In genomic region chr12:9833273-9833672, GRCm38 (mm10) we compare ENCODE assay signal across 13 mouse cellular contexts.
DNase-seq lines count a peak whose midpoint lies in the region; ATAC-seq and TF ChIP-seq lines count a peak whose summit lies in the region.
"Had no signal": no experiment of that assay in that cellular context is flagged by ENCODE, and none has a peak within 500 bp of the region (broad histone marks: within the 10 kb centered on the region; RNA-seq: fewer than 3 reads in every experiment).

No protein-coding gene starts in this region.

- no peak overlapping the region for H3K9ac ChIP-seq in intestine, postnatal 0 days (ENCODE audit: low read depth, low read length)
- H3K9ac ChIP-seq in intestine, embryonic 15.5 days = no peak overlapping the region
- H3K9ac ChIP-seq: limb, embryonic 13.5 days; lung, embryonic 15.5 days; neural tube, embryonic 13.5 days had no signal

- CTCF ChIA-PET in Patski (lab: Charles Lee) = no interaction called here

- ATAC-seq in intestine, postnatal 0 days = no peak
- no peak for ATAC-seq in intestine, embryonic 15.5 days
- no peak for ATAC-seq in megakaryocyte, adult 5-6 weeks (ENCODE audit: poor library complexity, severe bottlenecking)
- no peak for ATAC-seq in Patski
- ATAC-seq in megakaryocyte progenitor cell, adult 5-6 weeks (replicated peaks; ENCODE audit: poor library complexity) = 0 out of 2 replicates have a peak, but pooled peaks have one; percentile 34

- no peaks in the 10 kb centered on the region for H3K27me3 ChIP-seq in intestine, postnatal 0 days (replicated peaks; ENCODE audit: control insufficient read depth, insufficient read depth, low read length)
- no peaks in the 10 kb centered on the region for H3K27me3 ChIP-seq in intestine, embryonic 15.5 days (replicated peaks)
- no peaks in the 10 kb centered on the region for H3K27me3 ChIP-seq in megakaryocyte, embryonic 14.5 days (replicated peaks)
- H3K27me3 ChIP-seq in Patski = no peaks in the 10 kb centered on the region
- H3K27me3 ChIP-seq: limb, embryonic 13.5 days; lung, embryonic 15.5 days; neural tube, embryonic 13.5 days had no signal

- H3K4me2 ChIP-seq in intestine, postnatal 0 days (replicated peaks; ENCODE audit: low read depth) = no peak overlapping the region
- H3K4me2 ChIP-seq in intestine, embryonic 15.5 days (replicated peaks) = no peak overlapping the region
- H3K4me2 ChIP-seq: limb, embryonic 13.5 days; lung, embryonic 15.5 days; neural tube, embryonic 13.5 days had no signal

- no peaks in the 10 kb centered on the region for H3K9me3 ChIP-seq in intestine, postnatal 0 days (ENCODE audit: control insufficient read depth)
- H3K9me3 ChIP-seq in intestine, embryonic 15.5 days = no peaks in the 10 kb centered on the region
- peaks cover 7% of the 10 kb centered on the region; the same call in 1 of the 2 replicates for H3K9me3 ChIP-seq in megakaryocyte, embryonic 14.5 days
- H3K9me3 ChIP-seq: limb, embryonic 13.5 days; lung, embryonic 15.5 days; neural tube, embryonic 13.5 days had no signal

- peak; percentile 46 for TF ChIP-seq CTCF in intestine, postnatal 0 days (IDR thresholded peaks at IDR 0.05; ENCODE audit: low read depth)
- TF ChIP-seq CTCF in Patski (IDR thresholded peaks at IDR 0.05) = peak; percentile 50

- DNase-seq in Patski (ENCODE audit: low read depth, low spot score) = no peak
- DNase-seq in yolk sac, embryonic 10.5 days (ENCODE audit: low spot score) = no peak
- DNase-seq: adrenal gland, adult 8-10 months; midbrain, embryonic 14.5 days; right cerebral cortex, adult 18-20 months had no signal

- 59% methylated on average over 3 of the region's 3 CpGs for WGBS in intestine, postnatal 0 days
- WGBS in intestine, embryonic 15.5 days = 59% methylated on average over 3 of the region's 3 CpGs

- H3K36me3 ChIP-seq in intestine, postnatal 0 days (ENCODE audit: control insufficient read depth, insufficient read depth) = no peaks in the 10 kb centered on the region
- H3K36me3 ChIP-seq in intestine, embryonic 15.5 days = no peaks in the 10 kb centered on the region
- H3K36me3 ChIP-seq in megakaryocyte, embryonic 14.5 days (replicated peaks; ENCODE audit: low read length) = no peaks in the 10 kb centered on the region
- H3K36me3 ChIP-seq: limb, embryonic 13.5 days; lung, embryonic 15.5 days; neural tube, embryonic 13.5 days had no signal

- in situ Hi-C loops in Patski (cut with MboI; ENCODE audit: low pct_unique_long_range_greater_than_20kb) = no loop called here

- H3K4me3 ChIP-seq in intestine, postnatal 0 days (ENCODE audit: low read depth, low read length) = no peak overlapping the region
- no peak overlapping the region for H3K4me3 ChIP-seq in intestine, embryonic 15.5 days (replicated peaks)
- H3K4me3 ChIP-seq in megakaryocyte, embryonic 14.5 days (replicated peaks) = peak overlapping the region; percentile 38
- H3K4me3 ChIP-seq: limb, embryonic 13.5 days; lung, embryonic 15.5 days; neural tube, embryonic 13.5 days had no signal

- POLR2A ChIA-PET in Patski (lab: Charles Lee) = no interaction called here

- H3K4me1 ChIP-seq in intestine, postnatal 0 days (replicated peaks; ENCODE audit: control insufficient read depth, insufficient read depth, low read length) = no peaks in the 10 kb centered on the region
- no peaks in the 10 kb centered on the region for H3K4me1 ChIP-seq in intestine, embryonic 15.5 days (replicated peaks)
- no peaks in the 10 kb centered on the region for H3K4me1 ChIP-seq in megakaryocyte, embryonic 14.5 days
- H3K4me1 ChIP-seq: limb, embryonic 13.5 days; lung, embryonic 15.5 days; neural tube, embryonic 13.5 days had no signal

- H3K27ac ChIP-seq in intestine, postnatal 0 days (ENCODE audit: low read depth, low read length) = no peak overlapping the region
- no peak overlapping the region for H3K27ac ChIP-seq in intestine, embryonic 15.5 days
- H3K27ac ChIP-seq: limb, embryonic 13.5 days; lung, embryonic 15.5 days; neural tube, embryonic 13.5 days had no signal
